Mouse (Mus musculus) intestine, embryonic 16.5 days (tissue): ENCODE results near the gene Samd4b. TPM values are rescaled to one million over a fixed set of nuclear protein-coding genes. Genes with fewer than 3 reads are reported as not detected.

Experiments used
- ATAC-seq: fragments of 200-750 bp; cut with Nextera tagmentation; 2 replicates; pipeline ENCODE4 v1.8.0; 2017; ENCODE audit warnings: moderate TSS enrichment, moderate library complexity
- H3K27ac ChIP-seq: fragments of 300-500 bp; sonication (generic); 2 replicates; pipeline ENCODE4 v1.5.1; 2014; ENCODE audit warnings: mild to moderate bottlenecking, low read length
- H3K27me3 ChIP-seq: fragments of 300-500 bp; sonication (generic); replicated peaks from 2 replicates; pipeline ENCODE4 v1.6.1; 2014; ENCODE audit warnings: low read length, control low read depth, mixed read lengths; ENCODE audit not compliant: control insufficient read depth, insufficient read depth
- H3K36me3 ChIP-seq: fragments of 300-500 bp; sonication (generic); 2 replicates; pipeline ENCODE4 v1.6.1; 2014; ENCODE audit warnings: low read length, control low read depth; ENCODE audit not compliant: control insufficient read depth, insufficient read depth
- H3K4me1 ChIP-seq: fragments of 300-500 bp; sonication (generic); 2 replicates; pipeline ENCODE4 v1.6.1; 2014; ENCODE audit warnings: low read length, control low read depth, mixed read lengths; ENCODE audit not compliant: control insufficient read depth, insufficient read depth
- H3K4me2 ChIP-seq: fragments of 300-500 bp; sonication (generic); 2 replicates; pipeline ENCODE4 v1.6.1; 2014; ENCODE audit warnings: low read depth, low read length, control low read depth
- H3K4me3 ChIP-seq: fragments of 300-500 bp; sonication (generic); 2 replicates; pipeline ENCODE4 v1.5.1; 2014; ENCODE audit warnings: mild to moderate bottlenecking, low read length
- H3K9ac ChIP-seq: fragments of 300-500 bp; sonication (generic); 2 replicates; pipeline ENCODE4 v1.6.1; 2014; ENCODE audit warnings: low read depth, low read length
- H3K9me3 ChIP-seq: fragments of 300-500 bp; sonication (generic); 2 replicates; pipeline ENCODE4 v1.6.1; 2016; ENCODE audit warnings: low read length, control low read depth; ENCODE audit not compliant: control insufficient read depth
- WGBS: fragments of 180-500 bp; shearing (Covaris S2); extraction: QIAGEN DNeasy Blood & Tissue Kit; methylation state at CpG from one replicate; pipeline ENCODE4 v1.1.7; 2014; 5-methylcytosine and 5-hydroxymethylcytosine counted together
- polyA plus RNA-seq: library from polyadenylated mRNA; unstranded; fragments of >200 nt; fragmentation: Nextera tagmentation; extraction: Ambion mirVana; gene quantifications from 2 replicates; pipeline ENCODE4 v1.2.1, GENCODE M21; 2015

Samd4b gene
- polyA plus RNA-seq, 1 experiment from 2014 or later = 7.8 TPM

DNA sequence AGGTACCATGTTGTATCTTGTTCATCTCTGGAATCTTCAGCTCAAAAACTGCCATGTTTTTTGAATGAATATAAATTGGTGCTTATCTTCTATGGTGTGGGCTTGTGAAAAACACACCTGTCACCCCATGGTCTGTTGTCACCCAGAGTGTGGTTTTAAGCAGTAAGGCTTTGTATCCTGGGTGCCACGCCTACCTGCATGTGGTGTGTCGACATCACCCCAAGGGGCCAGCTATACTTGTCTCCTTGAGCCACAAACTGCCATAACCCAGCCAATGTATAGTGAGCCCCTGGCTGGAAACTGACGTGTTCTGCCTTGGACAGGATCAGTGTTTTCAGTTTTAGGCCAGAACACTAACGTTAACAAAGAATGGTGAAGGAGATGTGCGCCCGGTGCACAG lies 213.8 kb downstream of the Samd4b start:
- 78% methylated on average over 6 of the region's 6 CpGs for WGBS
- no peak overlapping the region for H3K4me3 ChIP-seq
- no peak overlapping the region for H3K4me2 ChIP-seq
- H3K4me1 ChIP-seq = peaks cover 45% of the 10 kb centered on the region
- H3K36me3 ChIP-seq = peaks cover 8% of the 10 kb centered on the region; the same call in 1 of the 2 replicates
- H3K9ac ChIP-seq = no peak overlapping the region
- no peaks in the 10 kb centered on the region for H3K27me3 ChIP-seq
- H3K9me3 ChIP-seq = no peaks in the 10 kb centered on the region
- no peak for ATAC-seq
- peak overlapping the region; percentile 100 for H3K27ac ChIP-seq

DNA sequence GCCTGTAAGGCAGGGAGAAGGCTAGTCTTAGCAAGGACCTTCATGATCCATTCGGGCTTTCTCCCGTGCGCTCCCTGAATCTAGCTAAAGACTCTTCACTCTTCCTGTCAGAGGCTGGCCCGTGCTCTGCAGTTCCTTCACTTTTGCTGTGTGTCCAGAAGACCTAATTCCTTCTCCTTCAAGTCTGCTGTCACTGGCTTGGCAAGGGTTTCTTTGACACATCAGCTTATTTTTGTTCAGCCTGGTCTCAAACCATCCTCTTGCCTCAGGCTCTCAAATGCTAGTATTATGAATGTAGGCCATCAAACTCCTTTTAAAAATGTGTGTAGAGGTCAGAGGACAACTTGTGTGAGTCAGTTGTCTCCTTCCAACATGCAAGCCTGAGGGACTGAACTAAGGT lies 214.3 kb downstream of the Samd4b start:
- ATAC-seq = no peak

DNA sequence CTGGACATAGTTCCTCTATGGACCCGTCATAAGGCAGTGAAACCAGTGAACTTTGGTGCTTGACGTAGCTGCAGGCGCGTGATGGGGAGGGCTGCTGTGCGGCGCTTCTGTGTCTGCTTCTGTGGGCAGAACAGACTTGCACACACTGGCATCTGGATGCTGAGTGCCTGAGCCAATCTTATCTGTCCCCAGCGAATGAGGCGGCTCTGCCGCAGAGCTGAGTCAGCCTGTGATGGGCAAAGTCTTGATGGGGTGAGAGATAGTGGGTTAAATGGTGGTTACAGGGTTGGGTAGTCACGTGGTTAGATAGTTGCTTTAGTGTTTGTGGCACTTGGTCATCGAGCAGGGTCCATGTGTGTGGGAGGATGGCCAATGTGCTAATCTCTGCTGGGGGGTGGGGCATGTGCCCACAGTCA lies 215.0 kb downstream of the Samd4b start:
- Histone ChIP-seq H3K4me1 (peaks cover 47% of the 10 kb centered on the region), H3K9ac (peak overlapping the region; percentile 79), H3K4me3 (no peak overlapping the region)

More for the DNA sequence above, 214.3 kb downstream of the Samd4b start:
- Histone ChIP-seq H3K9me3 (no peaks in the 10 kb centered on the region), H3K27me3 (no peaks in the 10 kb centered on the region), H3K9ac (0 out of 2 replicates have a peak overlapping the region, but pooled peaks have one; percentile 35), H3K36me3 (peaks cover 5% of the 10 kb centered on the region; the same call in 1 of the 2 replicates), H3K27ac (peak overlapping the region; percentile 100), H3K4me1 (peaks cover 45% of the 10 kb centered on the region), H3K4me2 (no peak overlapping the region), H3K4me3 (no peak overlapping the region)
- 72% methylated on average over 4 of the region's 4 CpGs for WGBS

DNA sequence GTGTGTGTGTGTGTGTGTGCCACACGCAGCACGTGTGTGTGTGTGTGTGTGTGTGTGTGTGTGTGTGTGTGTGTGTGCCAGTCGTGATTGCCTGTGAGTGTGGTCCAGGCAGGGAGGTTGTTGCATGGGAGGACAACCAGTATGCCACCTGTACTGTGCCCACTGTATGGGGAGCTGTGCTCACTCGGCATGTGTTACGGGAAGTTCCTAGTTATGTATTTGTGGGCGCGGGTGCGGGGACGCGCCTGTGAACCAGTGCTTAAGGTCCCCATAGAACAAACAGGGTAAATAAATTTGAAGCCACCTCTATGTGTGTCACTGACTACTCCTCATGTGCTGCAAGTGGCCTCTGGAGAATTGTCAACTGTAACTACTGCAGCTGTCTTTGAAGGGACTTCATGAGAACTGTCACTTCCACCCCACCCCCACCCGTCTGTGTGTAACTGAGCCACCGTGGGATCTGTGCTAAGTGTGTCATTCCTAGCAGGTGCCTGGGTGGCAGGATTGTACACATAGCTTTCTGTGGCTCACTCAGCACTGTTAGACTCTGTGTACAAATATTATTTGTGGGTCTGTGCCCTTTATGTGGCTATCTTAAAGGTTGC lies 215.5 kb downstream of the Samd4b start:
- peak overlapping the region; percentile 79 for H3K9ac ChIP-seq
- H3K4me1 ChIP-seq = peaks cover 51% of the 10 kb centered on the region
- no peaks in the 10 kb centered on the region for H3K9me3 ChIP-seq
- H3K4me2 ChIP-seq = peak overlapping the region; percentile 62
- H3K4me3 ChIP-seq = peak overlapping the region; percentile 47
- H3K27me3 ChIP-seq = no peaks in the 10 kb centered on the region
- peak; percentile 5; the same call in 1 of the 2 replicates for ATAC-seq
- H3K36me3 ChIP-seq = no peaks in the 10 kb centered on the region
- WGBS = 47% methylated on average over 10 of the region's 12 CpGs
- H3K27ac ChIP-seq = peak overlapping the region; percentile 100

More for the DNA sequence above, 215.0 kb downstream of the Samd4b start:
- Histone ChIP-seq H3K27ac (peak overlapping the region; percentile 100), H3K27me3 (no peaks in the 10 kb centered on the region), H3K9me3 (no peaks in the 10 kb centered on the region), H3K4me2 (peak overlapping the region; percentile 62), H3K36me3 (peaks cover under 1% of the 10 kb centered on the region; the same call in 1 of the 2 replicates)
- ATAC-seq = peak; percentile 70
- WGBS = 37% methylated on average over 11 of the region's 11 CpGs

DNA sequence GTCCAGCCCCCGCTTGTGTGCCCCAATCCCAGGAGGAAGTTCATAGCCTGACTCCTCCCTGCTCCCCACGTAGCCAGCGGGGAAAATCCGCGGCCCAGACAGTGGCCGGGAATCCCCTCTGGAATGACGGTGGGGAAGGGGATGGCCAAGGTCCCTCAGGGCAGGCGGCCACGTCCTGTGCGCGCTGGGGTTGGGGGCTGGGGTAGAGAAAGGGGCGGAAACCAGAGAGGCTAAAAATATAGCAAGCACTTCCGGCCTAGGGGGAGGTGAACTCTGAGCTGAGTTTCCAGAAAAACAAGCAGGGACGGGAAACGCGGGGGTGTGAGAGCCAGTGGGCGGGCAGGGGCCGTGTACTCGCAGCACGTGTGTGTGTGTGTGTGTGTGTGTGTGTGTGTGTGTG lies 216.0 kb downstream of the Samd4b start:
- Histone ChIP-seq H3K9me3 (no peaks in the 10 kb centered on the region), H3K36me3 (no peaks in the 10 kb centered on the region), H3K27ac (peak overlapping the region; percentile 100), H3K4me3 (peak overlapping the region; percentile 47), H3K4me2 (peak overlapping the region; percentile 62), H3K9ac (peak overlapping the region; percentile 79), H3K4me1 (peaks cover 52% of the 10 kb centered on the region), H3K27me3 (no peaks in the 10 kb centered on the region)
- 2% methylated on average over 20 of the region's 20 CpGs for WGBS
- peak; percentile 47 for ATAC-seq

DNA sequence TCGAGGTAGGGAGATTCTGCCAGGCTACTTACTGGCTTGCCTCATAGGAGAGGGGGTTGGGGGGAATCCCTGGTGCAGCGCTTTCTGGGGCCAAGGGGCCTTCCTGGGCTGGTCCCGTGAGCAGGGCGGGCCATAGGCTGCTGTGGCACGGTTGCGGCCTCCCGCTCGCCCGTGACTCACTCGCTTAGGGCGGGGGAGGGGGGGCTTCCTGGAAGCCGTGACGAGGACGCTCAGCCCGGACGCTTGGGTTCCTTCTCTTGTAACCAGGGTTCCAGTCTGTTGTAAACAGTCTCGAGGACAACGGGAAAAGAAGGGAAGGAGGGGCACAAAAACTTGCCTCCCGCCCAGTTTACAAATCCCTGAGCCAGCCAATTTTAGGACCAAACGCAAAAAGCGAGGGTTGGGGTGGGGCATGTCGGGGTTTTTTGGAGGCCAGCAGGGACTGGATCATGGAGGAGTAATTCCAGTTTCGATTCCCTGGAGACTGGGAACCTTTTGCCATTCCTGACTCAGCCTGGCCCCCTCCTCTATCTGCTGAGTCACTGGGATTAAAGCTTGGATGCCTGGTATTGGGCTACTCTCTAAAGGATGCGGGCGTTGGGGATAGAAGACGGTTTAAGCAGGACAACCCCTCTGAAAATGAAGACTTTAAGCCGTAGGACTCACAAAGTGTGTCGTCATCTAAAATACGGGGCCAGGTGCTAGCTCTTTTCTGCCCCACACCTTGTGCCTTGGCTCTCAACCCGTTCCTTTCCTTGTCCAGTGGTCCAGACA lies 216.7 kb downstream of the Samd4b start:
- H3K36me3 ChIP-seq = no peaks in the 10 kb centered on the region
- peak; percentile 21 for ATAC-seq
- H3K4me1 ChIP-seq = peaks cover 50% of the 10 kb centered on the region
- peak overlapping the region; percentile 62 for H3K4me2 ChIP-seq
- H3K4me3 ChIP-seq = peak overlapping the region; percentile 47
- H3K27ac ChIP-seq = peak overlapping the region; percentile 100
- H3K9ac ChIP-seq = peak overlapping the region; percentile 79
- H3K9me3 ChIP-seq = no peaks in the 10 kb centered on the region
- no peaks in the 10 kb centered on the region for H3K27me3 ChIP-seq
- WGBS = 3% methylated on average over 30 of the region's 30 CpGs

DNA sequence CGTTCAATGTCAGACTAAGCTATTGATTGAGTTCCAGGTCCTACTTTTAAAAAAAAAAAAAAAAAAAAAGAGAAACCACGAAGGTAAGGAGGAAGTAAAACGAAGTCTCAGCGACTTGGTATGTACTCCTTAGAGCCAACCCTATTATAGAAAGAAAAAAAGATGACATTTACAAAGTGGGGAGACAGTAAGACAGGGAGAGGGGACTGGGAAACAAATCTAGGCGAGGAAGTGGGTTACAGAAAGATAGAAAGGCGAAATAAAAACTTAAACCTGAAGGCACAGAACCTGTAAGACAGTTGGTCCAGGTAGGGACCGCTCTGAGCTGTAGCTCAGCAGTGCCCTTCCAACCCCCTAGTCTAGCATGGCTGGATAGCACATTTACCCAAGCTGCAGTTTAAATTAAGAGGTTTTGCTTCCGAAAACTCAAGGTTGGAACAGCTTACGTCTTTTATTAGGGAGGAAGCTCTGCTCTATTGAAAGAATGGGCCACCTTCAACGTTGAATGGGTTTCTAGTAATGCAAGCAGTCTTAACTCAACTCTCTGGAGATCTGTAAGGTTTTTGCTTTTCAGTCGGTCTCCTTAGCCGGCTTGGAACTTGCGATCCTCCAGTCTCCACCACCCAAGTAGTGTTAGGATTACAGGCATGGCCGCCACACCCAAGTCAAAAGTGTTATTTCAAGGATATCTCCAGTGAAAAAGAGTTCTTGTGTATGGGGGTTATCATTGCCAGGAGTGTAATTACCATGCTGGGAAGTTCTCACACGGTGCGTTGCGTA lies 217.5 kb downstream of the Samd4b start, which contains the start of gene Zfp36:
Gene Zfp36 (minus strand): TSS at position 17 of the 780 bp plus-strand sequence.
- peak within 1 kb of the TSS; percentile 98 for H3K9ac ChIP-seq
- no peaks in the 10 kb centered on the region for H3K27me3 ChIP-seq
- no peak for ATAC-seq
- peak within 1 kb of the TSS; percentile 84 for H3K4me3 ChIP-seq
- peak within 1 kb of the TSS; percentile 100 for H3K27ac ChIP-seq
- WGBS = 43% methylated on average over 17 of the region's 17 CpGs
- H3K9me3 ChIP-seq = no peaks in the 10 kb centered on the region
- H3K36me3 ChIP-seq = no peaks in the 10 kb centered on the region
- H3K4me1 ChIP-seq = peaks cover 49% of the 10 kb centered on the region
- peak within 1 kb of the TSS; percentile 62 for H3K4me2 ChIP-seq

DNA sequence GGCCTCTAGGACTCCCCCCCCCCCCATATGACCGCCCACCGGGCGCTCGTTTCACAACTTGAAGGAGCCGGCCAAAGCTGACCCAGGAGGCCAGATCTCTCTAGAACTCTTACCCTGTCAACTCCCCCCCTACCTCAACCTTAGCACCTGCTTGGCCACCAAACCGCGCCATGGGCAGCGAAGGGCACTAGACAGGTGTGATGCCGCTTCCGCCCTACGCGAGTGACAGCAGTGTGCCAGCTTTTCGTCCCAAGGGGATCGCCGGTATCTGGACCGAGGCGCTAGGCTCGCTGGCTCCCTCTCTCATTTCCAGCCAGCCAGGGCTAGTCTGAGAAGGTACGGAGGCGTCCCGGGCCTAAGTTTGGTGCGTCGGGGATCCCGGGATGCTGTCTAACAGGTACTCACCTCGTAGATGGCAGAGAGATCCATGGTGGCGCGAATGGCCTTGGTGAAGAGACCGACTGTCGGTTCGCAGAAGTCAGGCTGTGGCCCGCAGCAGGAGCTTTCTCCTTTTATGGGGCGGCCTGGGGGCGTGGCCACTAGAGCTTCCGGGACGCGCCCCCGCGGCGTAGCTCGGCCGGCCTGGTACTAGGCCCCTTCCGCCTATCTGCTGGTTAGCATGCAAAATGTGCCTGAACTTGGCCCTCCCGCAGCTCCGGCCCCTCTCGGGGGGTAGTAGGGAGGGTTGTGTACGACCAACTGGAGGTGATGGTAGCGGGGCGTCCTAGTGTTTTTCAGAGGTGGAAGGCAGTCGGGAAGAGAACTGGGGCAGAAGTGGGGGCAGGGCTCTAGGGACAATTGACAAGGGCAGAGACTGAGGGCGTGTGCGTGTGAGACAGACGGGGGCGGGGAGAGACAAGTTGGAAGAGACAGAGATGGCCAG lies 218.9 kb downstream of the Samd4b start:
- peak overlapping the region; percentile 98 for H3K9ac ChIP-seq
- H3K4me3 ChIP-seq = peak overlapping the region; percentile 84
- ATAC-seq = peak; percentile 43
- WGBS = under 1% methylated on average over 53 of the region's 53 CpGs
- H3K4me1 ChIP-seq = peaks cover 52% of the 10 kb centered on the region
- peak overlapping the region; percentile 62 for H3K4me2 ChIP-seq
- H3K36me3 ChIP-seq = no peaks in the 10 kb centered on the region
- no peaks in the 10 kb centered on the region for H3K27me3 ChIP-seq
- H3K9me3 ChIP-seq = no peaks in the 10 kb centered on the region
- peak overlapping the region; percentile 99 for H3K27ac ChIP-seq
